Mouse (Mus musculus) megakaryocyte-erythroid progenitor cell, adult 5-6 weeks (primary cell): ENCODE measurements around the gene Tk2. TPM values are rescaled to one million over a fixed set of nuclear protein-coding genes. Genes with fewer than 3 reads are reported as not detected.
"Not testable (repeated sequence)": the region's sequence is repeated elsewhere in the genome, so short reads cannot be mapped to it uniquely, and the experiment has no call there.

Source experiments
- ATAC-seq: replicated peaks from 2 replicates; pipeline ENCODE4 v1.8.0; 2016; ENCODE audit warnings: mild to moderate bottlenecking, inconsistent platforms; ENCODE audit not compliant: severe bottlenecking, poor library complexity, low FRiP score, low TSS enrichment
- total RNA-seq, 2 experiments: library from RNA; stranded (forward) in 1 of 2; stranded (reverse) in 1 of 2; fragments of 200-1000, 215-1000 nt in 1 of 2; fragments of >200 nt in 1 of 2; fragmentation: Nextera tagmentation in 1 of 2; gene quantifications; 2 replicates each; pipeline ENCODE4 v1.2.3; 2014 to 2017

Tk2 gene
- 9.5 and 30.7 TPM in 2 replicates for total RNA-seq (2014; fragmentation: Nextera tagmentation)
- total RNA-seq (2017), result 12.4 and 14.5 TPM in 2 replicates

DNA sequence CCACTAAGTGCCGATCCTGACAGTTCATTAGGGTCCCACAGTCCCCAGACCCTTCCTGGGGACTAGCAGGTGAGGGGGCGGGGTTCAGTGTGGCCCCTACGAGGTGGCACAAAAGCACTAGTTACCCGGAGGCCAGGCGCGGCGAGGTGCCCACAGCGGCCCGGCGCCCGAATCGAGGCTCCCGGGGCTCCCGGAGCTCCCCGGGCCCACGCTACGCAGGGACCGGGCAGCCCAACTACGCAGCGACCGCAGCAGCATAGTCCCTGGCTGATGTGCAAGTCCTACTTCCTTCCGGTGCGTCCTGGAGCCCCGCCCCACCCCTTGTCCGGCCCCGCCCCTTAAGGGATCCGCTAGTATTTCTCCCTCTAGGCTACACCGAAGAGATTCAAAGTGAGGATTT is at the start of gene Tk2:
Gene Tk2 (minus strand): TSS at position 283 of the 400 bp plus-strand sequence.
- ATAC-seq, result peak; percentile 71

- no peak for ATAC-seq
These were observed 46.0 kb upstream of the Tk2 start for GRCm38 (mm10) chr8:104294396-104294795.

- ATAC-seq, result not testable (repeated sequence)
These were observed 44.7 kb upstream of the Tk2 start, which contains the start of gene Cmtm2a for GRCm38 (mm10) chr8:104293081-104293480. Cmtm2a (minus strand) TSS chr8:104293181.

GRCm38 (mm10) chr8:104268937-104269440 is 20.6 kb upstream of the Tk2 start:
- no peak for ATAC-seq

GRCm38 (mm10) chr8:104268368-104268767 is 20.0 kb upstream of the Tk2 start:
- no peak for ATAC-seq

GRCm38 (mm10) chr8:104264271-104264935 is 16.0 kb upstream of the Tk2 start:
- not testable (repeated sequence) for ATAC-seq

DNA sequence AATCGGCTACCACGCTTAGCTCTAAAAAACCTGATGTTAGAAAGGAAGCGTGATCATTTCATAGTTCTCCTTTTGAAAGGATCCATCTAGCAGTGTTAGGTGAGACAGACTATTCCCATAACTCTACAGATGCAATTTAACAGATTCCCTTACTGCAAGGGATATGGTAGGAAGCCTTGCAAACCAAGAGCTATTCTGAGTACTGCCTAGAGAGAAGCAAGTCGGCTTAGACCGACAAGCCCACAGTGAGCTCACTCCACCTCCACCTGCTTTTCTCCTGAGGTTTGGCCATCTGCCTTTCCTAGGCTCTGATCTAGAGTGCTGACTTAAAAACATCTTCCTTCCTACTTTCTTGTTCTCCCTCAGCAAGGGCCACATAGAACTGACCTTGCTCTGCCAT is 13.4 kb upstream of the Tk2 start:
- not testable (repeated sequence) for ATAC-seq

DNA sequence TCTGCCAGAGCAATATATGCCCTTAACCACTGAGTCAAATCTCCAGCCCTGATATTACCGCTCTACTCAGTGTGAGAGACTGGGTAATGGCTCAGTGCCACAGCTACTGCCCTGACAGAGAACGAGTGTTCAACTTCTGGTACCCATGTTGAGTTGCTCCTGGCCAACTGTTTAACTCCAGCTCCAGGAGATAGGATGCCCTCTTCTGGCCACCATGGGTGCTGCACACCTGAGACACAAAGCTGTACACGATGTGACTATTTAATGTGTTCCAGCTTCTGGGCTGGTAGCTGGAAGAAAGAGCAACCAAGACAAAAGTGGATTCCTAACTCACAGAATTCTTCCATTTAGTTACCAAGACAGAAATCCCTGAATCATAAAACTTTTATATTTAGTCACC is 4.7 kb upstream of the Tk2 start:
- peak; percentile 40; the same call in 1 of the 2 replicates for ATAC-seq

GRCm38 (mm10) chr8:104251461-104251860 is 3.1 kb upstream of the Tk2 start:
- ATAC-seq, result no peak

DNA sequence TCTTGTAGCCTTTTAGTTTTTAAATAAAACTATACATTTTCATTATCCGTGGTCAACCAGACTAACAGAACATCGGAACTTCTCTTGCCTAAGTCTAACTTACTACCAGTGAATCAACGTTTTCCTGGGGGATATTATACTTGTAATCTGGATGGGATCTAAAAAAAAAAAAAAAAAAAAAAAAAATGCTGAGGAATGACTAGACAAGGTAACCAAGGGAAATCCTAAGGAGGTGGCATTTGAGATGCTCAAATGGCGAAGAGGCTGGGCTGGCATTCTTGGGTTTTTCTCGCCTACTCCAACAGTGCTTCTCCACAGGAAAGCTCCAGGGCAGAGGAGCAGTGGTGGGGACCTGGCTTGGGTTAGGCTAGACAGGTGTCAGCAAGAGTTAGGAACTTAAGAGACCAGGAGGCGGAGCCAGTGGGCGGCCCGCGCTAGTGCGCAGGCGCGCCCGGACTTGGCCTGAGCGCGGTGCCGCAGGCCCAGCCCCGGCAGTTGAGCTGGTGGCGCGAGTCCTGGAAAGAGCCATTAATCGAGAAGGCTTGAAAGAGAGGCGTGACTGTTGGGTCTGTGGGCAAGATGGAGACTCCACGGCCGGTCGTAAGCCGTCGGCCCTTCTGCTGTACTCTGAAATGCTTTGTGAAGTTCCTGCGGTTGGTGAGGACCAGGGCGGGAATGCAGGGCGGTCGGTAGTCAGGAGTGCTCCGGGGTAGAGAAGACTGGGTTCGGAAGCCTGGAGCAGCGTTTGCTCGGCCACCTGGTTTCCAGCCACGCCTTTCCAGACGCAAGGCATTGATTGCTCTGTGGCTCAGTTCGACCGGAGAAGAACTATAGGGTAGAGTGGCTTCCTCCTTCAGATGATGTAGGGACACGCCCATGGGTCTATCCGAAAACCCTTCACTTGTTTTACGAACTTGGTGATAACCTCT is 2.3 kb upstream of the Tk2 start, which contains the start of gene Cklf:
Gene Cklf (plus strand): TSS at position 423 of the 929 bp plus-strand sequence.
- ATAC-seq, result peak; percentile 72

GRCm38 (mm10) chr8:104249442-104249996 is 1.2 kb upstream of the Tk2 start:
- ATAC-seq, result no peak

GRCm38 (mm10) chr8:104247908-104248275 is 466 bp downstream of the Tk2 start:
- peak; percentile 35 for ATAC-seq

- 0 out of 2 replicates have a peak, but pooled peaks have one; percentile 3 for ATAC-seq
These were observed 1.1 kb downstream of the Tk2 start for GRCm38 (mm10) chr8:104247054-104247907.

DNA sequence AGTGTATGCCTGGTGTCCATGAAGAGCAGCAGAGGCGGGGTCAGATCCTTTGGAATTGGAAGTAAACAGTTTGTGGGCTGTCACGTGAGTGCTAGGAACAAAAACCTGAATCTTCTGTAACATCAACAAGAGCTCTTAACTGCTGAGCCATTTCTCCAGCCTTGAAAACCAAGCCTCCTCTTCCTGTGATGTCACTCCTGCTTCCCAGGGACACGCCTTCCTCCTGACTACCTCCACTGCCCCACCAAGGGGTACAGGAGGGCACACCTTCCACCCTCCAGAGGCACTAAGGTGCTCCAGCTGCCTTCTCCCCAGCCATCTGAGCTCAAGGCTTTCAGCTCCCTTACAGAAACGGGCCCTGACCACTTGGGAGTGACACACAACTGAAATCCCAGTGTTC is 1.7 kb downstream of the Tk2 start:
- ATAC-seq, result no peak

GRCm38 (mm10) chr8:104242038-104242644 is 6.2 kb downstream of the Tk2 start:
- peak; percentile 10; the same call in 1 of the 2 replicates for ATAC-seq

DNA sequence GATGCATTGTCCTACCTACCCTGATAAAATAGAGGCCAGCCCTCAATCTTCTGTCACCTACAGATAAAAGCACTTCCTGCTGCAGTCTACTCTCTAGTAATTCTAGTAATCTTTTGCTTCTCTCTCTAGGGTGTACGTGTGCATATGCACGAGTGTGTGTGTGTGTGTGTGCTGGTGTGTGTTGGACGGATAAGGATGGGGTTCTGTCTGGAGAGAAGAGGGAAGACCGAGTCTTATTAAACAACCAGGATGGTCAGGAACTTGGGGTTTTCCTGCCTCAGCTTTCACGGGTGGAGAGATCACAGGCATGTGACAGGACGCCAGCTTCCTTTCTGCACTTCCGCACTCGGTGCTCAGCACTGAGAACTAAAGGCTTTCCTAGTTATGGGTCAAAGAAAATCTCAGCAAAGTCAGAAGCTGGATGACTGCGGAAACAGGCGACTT is 8.9 kb downstream of the Tk2 start:
- peak; percentile 87 for ATAC-seq

DNA sequence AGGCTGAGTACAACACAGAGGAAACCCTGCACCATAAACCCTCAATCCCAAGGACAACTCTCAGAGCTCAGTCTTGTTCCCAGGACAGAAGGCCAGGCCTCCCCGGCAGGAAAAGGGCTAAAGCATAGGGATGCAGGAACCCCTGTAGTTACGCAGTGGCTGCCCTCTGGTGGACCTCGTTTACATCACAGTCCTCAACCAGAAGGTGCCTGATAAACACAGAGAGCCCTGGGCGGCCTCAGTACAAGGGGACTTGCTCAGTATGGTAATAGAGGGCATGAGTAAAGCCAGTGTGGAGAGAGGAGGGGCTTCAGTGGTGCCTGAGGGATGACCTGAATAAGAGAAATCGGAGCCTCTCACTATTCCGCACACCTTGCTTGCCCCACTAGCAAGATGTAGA is 13.8 kb downstream of the Tk2 start:
- ATAC-seq, result no peak

DNA sequence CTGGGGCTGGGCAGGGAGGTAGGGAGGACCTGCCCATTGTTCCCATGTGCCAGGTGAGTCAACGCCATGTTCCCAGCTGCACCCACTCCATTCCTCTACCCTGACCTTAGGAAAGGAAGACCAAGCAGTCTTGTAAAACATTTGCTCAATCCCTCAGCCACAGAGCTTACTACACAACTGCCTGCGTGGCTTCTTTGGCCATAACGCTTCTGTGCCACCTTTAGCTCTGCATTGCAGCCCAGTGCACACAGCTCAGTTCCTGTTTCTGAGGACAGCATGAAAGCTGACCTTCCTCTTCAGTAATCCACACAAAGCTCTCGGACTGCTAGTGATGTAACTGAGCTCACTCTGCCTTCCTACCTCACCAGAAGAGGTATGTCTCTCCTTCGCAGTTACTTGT is 15.4 kb downstream of the Tk2 start:
- no peak for ATAC-seq
